Mouse (Mus musculus) intestine, embryonic 16.5 days (tissue): ENCODE data around the gene Spop. TPM values are rescaled to one million over a fixed set of nuclear protein-coding genes. Genes with fewer than 3 reads are reported as not detected.
"Not testable (repeated sequence)": the region's sequence is repeated elsewhere in the genome, so short reads cannot be mapped to it uniquely, and the experiment has no call there.

Experiments
- ATAC-seq: fragments of 200-750 bp; cut with Nextera tagmentation; 2 replicates; pipeline ENCODE4 v1.8.0; 2017; ENCODE audit warnings: moderate TSS enrichment, moderate library complexity
- H3K27ac ChIP-seq: fragments of 300-500 bp; sonication (generic); 2 replicates; pipeline ENCODE4 v1.5.1; 2014; ENCODE audit warnings: mild to moderate bottlenecking, low read length
- H3K27me3 ChIP-seq: fragments of 300-500 bp; sonication (generic); replicated peaks from 2 replicates; pipeline ENCODE4 v1.6.1; 2014; ENCODE audit warnings: low read length, control low read depth, mixed read lengths; ENCODE audit not compliant: control insufficient read depth, insufficient read depth
- H3K36me3 ChIP-seq: fragments of 300-500 bp; sonication (generic); 2 replicates; pipeline ENCODE4 v1.6.1; 2014; ENCODE audit warnings: low read length, control low read depth; ENCODE audit not compliant: control insufficient read depth, insufficient read depth
- H3K4me1 ChIP-seq: fragments of 300-500 bp; sonication (generic); 2 replicates; pipeline ENCODE4 v1.6.1; 2014; ENCODE audit warnings: low read length, control low read depth, mixed read lengths; ENCODE audit not compliant: control insufficient read depth, insufficient read depth
- H3K4me2 ChIP-seq: fragments of 300-500 bp; sonication (generic); 2 replicates; pipeline ENCODE4 v1.6.1; 2014; ENCODE audit warnings: low read depth, low read length, control low read depth
- H3K4me3 ChIP-seq: fragments of 300-500 bp; sonication (generic); 2 replicates; pipeline ENCODE4 v1.5.1; 2014; ENCODE audit warnings: mild to moderate bottlenecking, low read length
- H3K9ac ChIP-seq: fragments of 300-500 bp; sonication (generic); 2 replicates; pipeline ENCODE4 v1.6.1; 2014; ENCODE audit warnings: low read depth, low read length
- H3K9me3 ChIP-seq: fragments of 300-500 bp; sonication (generic); 2 replicates; pipeline ENCODE4 v1.6.1; 2016; ENCODE audit warnings: low read length, control low read depth; ENCODE audit not compliant: control insufficient read depth
- whole genome bisulfite sequencing: fragments of 180-500 bp; shearing (Covaris S2); extraction: QIAGEN DNeasy Blood & Tissue Kit; methylation state at CpG from one replicate; pipeline ENCODE4 v1.1.7; 2014; 5-methylcytosine and 5-hydroxymethylcytosine counted together
- polyA plus RNA-seq: library from polyadenylated mRNA; unstranded; fragments of >200 nt; fragmentation: Nextera tagmentation; extraction: Ambion mirVana; gene quantifications from 2 replicates; pipeline ENCODE4 v1.2.1, GENCODE M21; 2015

Gene Spop
- polyA plus RNA-seq, 1 experiment from 2014 or later: 127 TPM

DNA sequence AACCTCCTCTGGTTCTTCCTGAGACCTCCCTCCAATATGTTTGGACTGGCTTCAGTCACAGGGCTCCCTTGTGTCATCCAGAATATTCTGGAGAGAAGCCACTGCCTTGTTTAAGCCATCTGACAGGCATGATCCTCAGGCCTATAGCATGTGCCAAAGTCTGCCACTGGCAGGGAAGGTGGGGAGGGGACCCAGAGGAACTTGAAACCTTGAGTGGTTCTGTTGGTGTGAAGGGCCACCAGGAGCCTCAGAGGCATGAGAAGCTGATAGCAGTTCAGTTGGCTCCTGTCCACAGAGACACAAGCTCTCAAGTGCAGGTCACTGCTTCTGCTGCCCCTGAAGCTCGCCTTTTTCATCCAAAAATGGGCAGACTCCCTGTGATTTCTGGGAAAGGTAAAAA is 17.3 kb upstream of the Spop start:
- H3K36me3 ChIP-seq: no peaks in the 10 kb centered on the region
- no peaks in the 10 kb centered on the region for H3K9me3 ChIP-seq
- H3K27ac ChIP-seq: no peak overlapping the region
- H3K9ac ChIP-seq: no peak overlapping the region
- no peak overlapping the region for H3K4me3 ChIP-seq
- no peaks in the 10 kb centered on the region for H3K4me1 ChIP-seq
- H3K27me3 ChIP-seq: no peaks in the 10 kb centered on the region
- ATAC-seq: no peak
- no peak overlapping the region for H3K4me2 ChIP-seq
- WGBS: 55% methylated on average over 1 of the region's 1 CpGs

DNA sequence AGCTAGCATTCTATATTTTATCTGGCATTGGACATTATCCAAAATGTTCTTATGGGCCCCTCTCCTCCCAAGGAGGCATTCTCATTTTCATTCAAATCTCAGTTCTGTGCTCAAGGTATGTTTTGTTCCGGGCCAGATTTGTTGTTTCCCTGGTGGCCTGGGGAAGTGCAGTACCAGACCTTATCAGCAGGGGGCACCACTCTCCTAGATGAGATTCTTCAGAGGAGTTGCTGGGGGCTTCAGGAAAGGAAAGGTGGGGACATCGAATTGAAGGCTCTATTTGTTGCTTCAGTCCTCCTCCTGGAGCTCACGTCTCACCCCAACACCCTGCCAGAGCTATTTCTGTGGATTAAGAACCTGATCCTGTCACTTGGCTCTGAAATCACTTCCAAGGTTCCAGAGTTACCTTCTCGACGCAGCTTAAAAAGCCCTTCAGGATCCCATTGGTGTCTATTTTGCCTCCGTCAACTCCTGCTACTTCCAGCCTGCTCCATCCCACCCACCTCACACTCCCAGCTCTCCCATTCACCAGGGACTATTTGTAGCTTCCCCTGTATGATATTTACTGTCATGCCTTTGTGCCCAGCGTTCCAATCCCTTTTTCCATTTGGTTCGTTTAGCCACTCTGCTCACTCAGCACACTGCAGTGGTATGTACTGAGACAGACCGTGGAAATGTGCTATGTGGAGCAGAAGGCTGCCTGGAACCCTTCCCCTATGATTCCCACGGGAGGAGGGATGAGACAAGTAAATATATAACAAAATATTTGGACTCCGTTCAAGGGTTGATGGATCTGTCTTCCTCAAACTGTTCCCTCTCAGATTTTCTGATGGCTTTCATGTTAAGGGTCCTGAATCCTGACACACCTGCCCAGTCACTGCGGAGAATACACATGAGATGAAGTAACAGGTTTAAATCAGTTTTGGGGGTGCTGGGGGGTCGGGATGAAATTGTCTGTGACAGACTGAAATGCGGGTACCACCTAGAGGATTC is 15.7 kb upstream of the Spop start:
- Histone ChIP-seq H3K9ac (no peak overlapping the region), H3K27me3 (no peaks in the 10 kb centered on the region), H3K4me3 (no peak overlapping the region), H3K4me2 (no peak overlapping the region), H3K9me3 (no peaks in the 10 kb centered on the region), H3K27ac (no peak overlapping the region), H3K4me1 (no peaks in the 10 kb centered on the region), H3K36me3 (no peaks in the 10 kb centered on the region)
- no peak for ATAC-seq
- WGBS: 53% methylated on average over 14 of the region's 14 CpGs

DNA sequence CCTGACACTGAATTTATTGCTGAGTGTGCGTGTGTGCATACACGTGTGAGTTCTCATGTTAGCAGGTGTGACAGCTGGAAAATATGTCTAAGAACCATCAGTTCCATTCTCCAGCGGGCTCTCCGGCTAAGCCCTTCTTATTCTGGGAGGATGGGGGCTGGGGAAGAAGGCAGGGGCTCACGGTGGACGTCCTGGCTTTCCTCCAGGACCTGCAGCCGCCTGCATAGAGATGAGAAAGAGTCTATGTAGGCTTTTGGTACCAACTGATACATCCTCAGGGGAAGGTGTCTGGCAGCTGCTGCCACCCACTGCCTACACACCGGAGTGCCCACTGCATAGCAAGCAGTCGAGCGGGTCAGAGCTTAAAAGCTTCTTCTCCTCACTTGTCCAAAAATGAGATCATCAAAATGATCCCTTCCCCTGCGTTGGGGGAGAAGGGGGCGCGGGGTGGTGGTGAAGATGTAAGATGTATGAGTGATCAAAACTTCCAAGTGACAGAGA is 14.3 kb upstream of the Spop start:
- WGBS: 69% methylated on average over 13 of the region's 13 CpGs

DNA sequence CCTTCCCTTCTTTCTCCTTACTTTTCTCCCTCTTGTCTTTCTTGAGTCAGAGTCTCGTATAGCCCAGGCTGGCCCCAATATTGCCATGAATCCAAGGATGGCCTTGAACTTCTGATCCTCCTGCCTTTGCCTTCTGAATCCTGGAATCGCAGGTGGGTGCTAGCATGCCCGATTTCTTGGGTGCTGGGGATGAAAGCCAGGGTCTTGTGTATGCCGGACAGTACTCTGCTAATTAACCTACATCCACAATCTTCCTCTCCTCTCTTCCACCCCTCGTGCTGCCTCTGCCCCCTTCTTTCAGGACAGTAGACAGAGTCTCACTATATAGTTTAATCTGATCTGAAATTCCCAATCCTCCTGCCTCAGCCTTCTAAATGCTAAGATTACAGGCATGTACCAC is 12.3 kb upstream of the Spop start:
- no peaks in the 10 kb centered on the region for H3K9me3 ChIP-seq
- WGBS: 85% methylated on average over 5 of the region's 5 CpGs
- H3K36me3 ChIP-seq: no peaks in the 10 kb centered on the region
- H3K27me3 ChIP-seq: no peaks in the 10 kb centered on the region
- H3K4me2 ChIP-seq: no peak overlapping the region
- H3K4me1 ChIP-seq: no peaks in the 10 kb centered on the region
- no peak overlapping the region for H3K27ac ChIP-seq
- H3K9ac ChIP-seq: no peak overlapping the region
- ATAC-seq: no peak
- H3K4me3 ChIP-seq: no peak overlapping the region

More for the DNA sequence above, 14.3 kb upstream of the Spop start:
- Histone ChIP-seq H3K36me3 (no peaks in the 10 kb centered on the region), H3K27me3 (no peaks in the 10 kb centered on the region), H3K9ac (no peak overlapping the region), H3K4me1 (no peaks in the 10 kb centered on the region), H3K9me3 (no peaks in the 10 kb centered on the region), H3K27ac (no peak overlapping the region), H3K4me2 (no peak overlapping the region), H3K4me3 (no peak overlapping the region)
- no peak for ATAC-seq

DNA sequence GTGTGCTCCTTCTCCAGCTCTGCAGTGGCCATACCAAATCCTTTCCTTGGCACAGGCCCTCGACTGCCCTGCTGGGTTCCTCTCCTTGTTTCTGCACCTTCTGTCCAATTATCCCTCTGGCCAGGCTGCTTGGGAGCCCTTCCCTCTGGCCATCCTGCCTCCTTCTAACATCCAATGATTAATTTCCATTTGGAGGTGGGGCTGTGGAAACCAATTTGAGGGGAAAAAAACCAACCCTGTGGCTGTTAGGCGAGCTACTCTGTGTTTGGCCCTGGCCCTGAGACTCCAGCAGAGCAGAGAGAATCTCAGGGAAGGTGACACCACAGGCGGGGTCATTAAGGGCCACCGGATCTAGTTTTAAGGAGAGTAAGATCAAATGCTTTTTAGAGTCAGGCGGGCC is 11.7 kb upstream of the Spop start:
- H3K4me2 ChIP-seq: no peak overlapping the region
- WGBS: 32% methylated on average over 5 of the region's 5 CpGs
- no peak for ATAC-seq
- H3K27ac ChIP-seq: 0 out of 2 replicates have a peak overlapping the region, but pooled peaks have one; percentile 11
- H3K27me3 ChIP-seq: no peaks in the 10 kb centered on the region
- no peaks in the 10 kb centered on the region for H3K4me1 ChIP-seq
- no peaks in the 10 kb centered on the region for H3K36me3 ChIP-seq
- no peaks in the 10 kb centered on the region for H3K9me3 ChIP-seq
- H3K4me3 ChIP-seq: no peak overlapping the region
- no peak overlapping the region for H3K9ac ChIP-seq

DNA sequence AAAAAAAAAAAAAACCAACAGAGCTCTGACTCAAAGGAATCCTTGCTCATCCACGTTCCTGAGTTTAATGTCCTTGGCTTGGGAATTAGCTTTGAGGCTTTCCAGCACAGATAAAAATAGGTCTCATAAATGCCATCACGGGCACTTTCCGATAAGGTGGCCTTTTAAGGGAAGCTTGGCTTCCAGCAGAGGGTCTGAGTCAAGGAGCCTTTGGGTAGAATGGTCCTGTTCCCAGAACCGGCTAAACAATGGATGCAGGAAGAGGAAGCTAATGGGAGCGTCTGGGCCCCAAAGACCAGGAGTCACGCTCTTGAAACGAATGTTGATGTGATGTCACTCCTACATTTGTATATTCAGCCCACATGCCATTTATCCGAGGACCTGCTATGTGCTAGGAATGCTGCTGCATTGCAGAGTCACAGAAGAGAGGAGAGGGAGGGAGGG is 11.2 kb upstream of the Spop start:
- H3K9me3 ChIP-seq: no peaks in the 10 kb centered on the region
- H3K4me2 ChIP-seq: no peak overlapping the region
- 26% methylated on average over 8 of the region's 8 CpGs for WGBS
- ATAC-seq: peak; percentile 38; the same call in 1 of the 2 replicates
- H3K9ac ChIP-seq: no peak overlapping the region
- H3K27me3 ChIP-seq: no peaks in the 10 kb centered on the region
- H3K4me3 ChIP-seq: no peak overlapping the region
- H3K4me1 ChIP-seq: no peaks in the 10 kb centered on the region
- H3K27ac ChIP-seq: no peak overlapping the region
- no peaks in the 10 kb centered on the region for H3K36me3 ChIP-seq

DNA sequence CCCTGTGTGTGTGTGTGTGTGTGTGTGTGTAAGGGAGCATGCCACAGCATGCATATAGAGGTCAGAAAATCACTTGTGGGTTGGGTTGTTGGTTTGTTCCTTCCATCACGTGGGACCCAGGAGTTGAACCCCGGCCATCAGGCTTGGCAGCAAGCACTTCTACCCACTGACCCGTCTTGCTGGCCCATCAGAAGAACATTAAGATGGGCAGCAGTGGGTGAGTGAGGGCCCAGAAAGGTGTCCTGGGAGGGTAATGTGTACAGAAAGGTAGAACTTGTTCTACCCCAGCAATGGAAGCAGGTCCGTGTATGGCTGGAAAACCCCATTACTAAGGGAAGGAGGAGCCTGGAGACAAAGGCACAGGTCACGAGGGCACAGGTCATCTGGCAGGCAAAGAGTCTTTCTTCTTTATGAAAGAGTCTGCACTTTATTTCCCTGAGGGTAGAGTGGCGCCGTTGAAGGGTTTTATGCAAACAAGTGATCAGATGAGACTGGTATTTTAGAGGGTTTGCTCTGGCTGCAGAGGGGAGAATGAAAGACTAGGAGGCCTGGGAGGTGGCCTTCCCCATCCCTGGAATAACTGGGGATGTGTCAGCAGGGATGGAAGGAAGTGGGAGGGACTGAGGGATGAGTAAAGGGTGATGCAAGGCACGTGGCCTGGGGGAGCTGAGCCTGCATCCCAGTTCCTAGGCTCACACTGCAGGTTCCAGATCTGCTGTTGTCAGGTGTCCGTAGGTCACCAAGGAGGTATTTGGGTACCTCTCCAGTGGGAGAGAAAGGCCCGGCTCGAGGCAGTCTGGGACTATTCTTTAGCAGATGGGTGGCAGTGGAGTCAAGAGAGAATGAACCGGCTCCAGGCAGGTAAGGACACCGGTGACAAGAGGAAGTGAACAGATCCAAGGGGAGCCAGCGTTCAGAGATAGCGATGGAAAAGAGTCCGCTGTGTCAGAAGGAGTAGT is 10.2 kb upstream of the Spop start:
- no peak for ATAC-seq
- Histone ChIP-seq H3K9me3 (no peaks in the 10 kb centered on the region), H3K4me1 (no peaks in the 10 kb centered on the region), H3K9ac (no peak overlapping the region), H3K4me3 (no peak overlapping the region), H3K36me3 (no peaks in the 10 kb centered on the region), H3K4me2 (no peak overlapping the region), H3K27me3 (no peaks in the 10 kb centered on the region), H3K27ac (no peak overlapping the region)
- 72% methylated on average over 16 of the region's 16 CpGs for WGBS

DNA sequence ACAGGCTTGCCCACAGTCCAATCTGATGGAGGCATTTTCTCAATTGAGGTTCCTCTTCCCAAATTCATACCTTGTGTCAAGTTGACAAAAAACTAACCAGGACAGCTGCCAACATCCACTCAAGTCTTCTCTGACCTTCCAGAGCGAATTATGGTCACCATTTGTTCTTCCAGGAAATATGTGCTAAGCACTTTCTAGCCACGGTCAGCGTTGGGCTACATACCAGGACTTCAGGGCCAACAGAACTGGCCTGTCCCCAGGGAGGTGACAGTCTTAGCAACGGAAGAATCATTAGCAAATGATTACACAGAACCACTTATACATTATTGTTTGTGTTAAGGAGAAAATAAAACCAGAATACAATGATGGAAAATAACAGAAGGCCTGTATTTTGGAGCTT is 8.1 kb upstream of the Spop start:
- Histone ChIP-seq H3K4me3 (no peak overlapping the region), H3K36me3 (no peaks in the 10 kb centered on the region), H3K4me2 (no peak overlapping the region), H3K9me3 (no peaks in the 10 kb centered on the region), H3K27me3 (no peaks in the 10 kb centered on the region), H3K9ac (no peak overlapping the region), H3K4me1 (no peaks in the 10 kb centered on the region), H3K27ac (no peak overlapping the region)
- WGBS: 64% methylated on average over 4 of the region's 4 CpGs
- ATAC-seq: no peak

DNA sequence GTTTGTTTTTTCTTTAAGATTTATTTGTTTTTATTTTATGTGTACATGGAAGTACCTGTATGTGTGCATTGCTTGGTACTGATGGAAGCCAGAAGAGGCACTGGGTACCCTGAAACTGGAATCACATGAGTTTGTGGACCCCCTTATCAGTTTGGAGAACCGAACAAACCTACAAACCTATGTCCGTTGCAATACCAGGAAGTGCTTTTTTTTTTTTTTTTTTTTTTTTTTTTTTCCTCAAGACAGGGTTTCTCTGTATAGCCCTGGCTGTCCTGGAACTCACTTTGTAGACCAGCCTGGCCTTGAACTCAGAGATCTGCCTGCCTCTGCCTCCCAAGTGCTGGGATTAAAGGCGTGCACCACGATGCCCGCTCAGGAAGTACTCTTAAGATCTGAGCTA is 7.5 kb upstream of the Spop start:
- WGBS: 92% methylated on average over 5 of the region's 5 CpGs
- ATAC-seq: not testable (repeated sequence)

More for the DNA sequence above, 7.5 kb upstream of the Spop start:
- not testable (repeated sequence) for H3K27me3 ChIP-seq, H3K4me1 ChIP-seq, H3K4me2 ChIP-seq, H3K9ac ChIP-seq, H3K36me3 ChIP-seq, H3K9me3 ChIP-seq, H3K4me3 ChIP-seq, H3K27ac ChIP-seq
